Mouse (Mus musculus) CH12.LX (cell line): ENCODE data around the gene Grcc10. TPM values are rescaled to one million over a fixed set of nuclear protein-coding genes. Genes with fewer than 3 reads are reported as not detected.

ENCODE experiments used
- DNase-seq: peaks from one replicate; pipeline ENCODE4 v3.0.0-alpha.2; 2013; ENCODE audit errors: extremely low read depth
- H3K27ac ChIP-seq: 2 replicates; pipeline ENCODE4 v1.5.1; 2012; ENCODE audit warnings: low read depth, mild to moderate bottlenecking, control low read depth, moderate library complexity; ENCODE audit not compliant: insufficient read depth
- H3K27me3 ChIP-seq: replicated peaks from 2 replicates; pipeline ENCODE3; 2012; ENCODE audit warnings: inconsistent platforms
- H3K36me3 ChIP-seq, 2 experiments: replicated peaks in 1 of 2; 2 replicates each; pipeline versions ENCODE3 to v1.6.1; 2012; ENCODE audit warnings: inconsistent platforms in 1 of 2, low read length in 1 of 2, mild to moderate bottlenecking in 1 of 2, mixed read lengths in 1 of 2, moderate library complexity in 1 of 2; ENCODE audit not compliant: control insufficient read depth in 1 of 2, insufficient read depth in 1 of 2
- H3K4me1 ChIP-seq, 2 experiments: 2 replicates each; pipeline ENCODE4 v1.6.1; 2012; ENCODE audit warnings: inconsistent platforms in 1 of 2, moderate library complexity in 1 of 2; ENCODE audit not compliant: insufficient read depth in 2 of 2, control insufficient read depth in 1 of 2
- H3K4me2 ChIP-seq: 2 replicates; pipeline ENCODE4 v1.6.1; 2012; ENCODE audit warnings: low read depth, mild to moderate bottlenecking, control low read depth; ENCODE audit not compliant: poor library complexity, insufficient read depth, severe bottlenecking
- H3K4me3 ChIP-seq, 3 experiments: fragments of 150-350 bp in 1 of 3; sonication (generic) in 1 of 3; replicated peaks in 1 of 3; 2 replicates each; pipeline versions ENCODE3 to v1.5.1; 2011 to 2012; ENCODE audit warnings: low read depth in 2 of 3, low read length in 2 of 3, mild to moderate bottlenecking in 2 of 3, moderate library complexity in 2 of 3, control low read depth in 1 of 3, improper control_type of control experiment in 1 of 3, inconsistent platforms in 1 of 3, mixed read lengths in 1 of 3; ENCODE audit not compliant: poor library complexity in 1 of 3
- H3K79me2 ChIP-seq: replicated peaks from 2 replicates; pipeline ENCODE4 v1.6.1; 2012; ENCODE audit warnings: mild to moderate bottlenecking, moderate library complexity; ENCODE audit not compliant: control insufficient read depth, poor library complexity, insufficient read depth, severe bottlenecking; ENCODE audit errors: extremely low read depth
- H3K9ac ChIP-seq: 2 replicates; pipeline ENCODE4 v1.6.1; 2012; ENCODE audit warnings: low read depth, mild to moderate bottlenecking, control low read depth, moderate library complexity; ENCODE audit not compliant: insufficient read depth
- H3K9me3 ChIP-seq: replicated peaks from 2 replicates; pipeline ENCODE3; 2012; ENCODE audit warnings: low read length, inconsistent platforms, mixed read lengths
- BHLHE40 ChIP-seq: IDR thresholded peaks from 2 replicates; pipeline ENCODE4 v1.6.1; 2011; ENCODE audit warnings: mild to moderate bottlenecking, low read depth, low read length, improper control_type of control experiment
- CHD1 ChIP-seq: IDR thresholded peaks from 2 replicates; pipeline ENCODE4 v1.6.1; 2012; ENCODE audit warnings: low read depth, low read length, improper control_type of control experiment, inconsistent platforms
- CHD2 ChIP-seq: IDR thresholded peaks from 2 replicates; pipeline ENCODE4 v1.6.1; 2011; ENCODE audit warnings: low read length, improper control_type of control experiment
- CTCF ChIP-seq, 2 experiments: IDR thresholded peaks in 1 of 2; conservative IDR thresholded peaks in 1 of 2; 2 replicates each; pipeline ENCODE4 v1.5.1; 2011 to 2012; ENCODE audit warnings: low read depth in 2 of 2, low read length in 2 of 2, improper control_type of control experiment in 1 of 2, inconsistent platforms in 1 of 2, mild to moderate bottlenecking in 1 of 2, moderate library complexity in 1 of 2
- E2F4 ChIP-seq: IDR thresholded peaks from 2 replicates; pipeline ENCODE4 v1.6.1; 2011; ENCODE audit warnings: low read depth, low read length, improper control_type of control experiment; ENCODE audit not compliant: insufficient replicate concordance
- ELF1 ChIP-seq: IDR thresholded peaks from 2 replicates; pipeline ENCODE4 v1.6.1; 2014; ENCODE audit warnings: low read depth, mild to moderate bottlenecking, inconsistent platforms, low read length, improper control_type of control experiment
- EP300 ChIP-seq: IDR thresholded peaks from 2 replicates; pipeline ENCODE4 v1.6.1; 2011; ENCODE audit warnings: low read length, improper control_type of control experiment
- ETS1 ChIP-seq: conservative IDR thresholded peaks from 2 replicates; pipeline ENCODE4 v1.6.1; 2012; ENCODE audit warnings: low read depth, mild to moderate bottlenecking, inconsistent platforms, low read length, improper control_type of control experiment, moderate library complexity
- GABPA ChIP-seq: IDR thresholded peaks from 2 replicates; pipeline ENCODE4 v1.6.1; 2012; ENCODE audit warnings: low read depth, low read length, improper control_type of control experiment, inconsistent platforms; ENCODE audit not compliant: insufficient replicate concordance
- HCFC1 ChIP-seq: IDR thresholded peaks from 2 replicates; pipeline ENCODE4 v1.6.1; 2012; ENCODE audit warnings: low read depth, mild to moderate bottlenecking, inconsistent platforms, low read length, improper control_type of control experiment
- IRF4 ChIP-seq: IDR thresholded peaks from 2 replicates; pipeline ENCODE4 v1.6.1; 2014; ENCODE audit warnings: low read depth, mild to moderate bottlenecking, inconsistent platforms, low read length, improper control_type of control experiment
- JUND ChIP-seq: conservative IDR thresholded peaks from 2 replicates; pipeline ENCODE4 v1.6.1; 2011; ENCODE audit warnings: low read depth, low read length, improper control_type of control experiment
- KAT2A ChIP-seq: IDR thresholded peaks from 2 replicates; pipeline ENCODE4 v1.6.1; 2012; ENCODE audit warnings: low read length, improper control_type of control experiment, inconsistent platforms; ENCODE audit not compliant: insufficient replicate concordance
- MAFK ChIP-seq: IDR thresholded peaks from 2 replicates; pipeline ENCODE4 v1.6.1; 2011; ENCODE audit warnings: low read length, improper control_type of control experiment; ENCODE audit not compliant: insufficient replicate concordance
- MAX ChIP-seq: IDR thresholded peaks from 2 replicates; pipeline ENCODE4 v1.6.1; 2011; ENCODE audit warnings: low read length, improper control_type of control experiment
- MAZ ChIP-seq: IDR thresholded peaks from 2 replicates; pipeline ENCODE4 v1.6.1; 2012; ENCODE audit warnings: low read depth, mild to moderate bottlenecking, inconsistent platforms, low read length, improper control_type of control experiment, moderate library complexity
- MEF2A ChIP-seq: IDR thresholded peaks from 2 replicates; pipeline ENCODE4 v1.6.1; 2014; ENCODE audit warnings: low read depth, mild to moderate bottlenecking, inconsistent platforms, low read length, improper control_type of control experiment, borderline replicate concordance
- MYC ChIP-seq: IDR thresholded peaks from 2 replicates; pipeline ENCODE4 v1.6.1; 2011; ENCODE audit warnings: low read depth, mild to moderate bottlenecking, improper control_type of control experiment, low read length
- NELFE ChIP-seq: IDR thresholded peaks from 2 replicates; pipeline ENCODE4 v1.6.1; 2011; ENCODE audit warnings: low read depth, low read length, improper control_type of control experiment
- PAX5 ChIP-seq: IDR thresholded peaks from 2 replicates; pipeline ENCODE4 v1.6.1; 2012; ENCODE audit warnings: low read length, inconsistent platforms, mixed read lengths
- POLR2A ChIP-seq: IDR thresholded peaks from 2 replicates; pipeline ENCODE4 v1.6.1; 2011; ENCODE audit warnings: low read depth, mild to moderate bottlenecking, improper control_type of control experiment, low read length
- POLR2AphosphoS2 ChIP-seq: IDR thresholded peaks from 2 replicates; pipeline ENCODE4 v1.6.1; 2011; ENCODE audit warnings: low read depth, low read length, improper control_type of control experiment
- RAD21 ChIP-seq: IDR thresholded peaks from 2 replicates; pipeline ENCODE4 v1.6.1; 2011; ENCODE audit warnings: low read depth, mild to moderate bottlenecking, low read length, improper control_type of control experiment, moderate library complexity
- RCOR1 ChIP-seq: conservative IDR thresholded peaks from 2 replicates; pipeline ENCODE4 v1.6.1; 2012; ENCODE audit warnings: low read depth, mild to moderate bottlenecking, inconsistent platforms, low read length, improper control_type of control experiment
- SIN3A ChIP-seq: IDR thresholded peaks from 2 replicates; pipeline ENCODE4 v1.6.1; 2012; ENCODE audit warnings: low read length, improper control_type of control experiment, inconsistent platforms
- SMC3 ChIP-seq: IDR thresholded peaks from 2 replicates; pipeline ENCODE4 v1.6.1; 2011; ENCODE audit warnings: low read depth, low read length, improper control_type of control experiment
- UBTF ChIP-seq: IDR thresholded peaks from 2 replicates; pipeline ENCODE4 v1.6.1; 2012; ENCODE audit warnings: low read depth, mild to moderate bottlenecking, inconsistent platforms, low read length, improper control_type of control experiment, moderate library complexity
- USF1 ChIP-seq: IDR thresholded peaks from 2 replicates; pipeline ENCODE4 v1.6.1; 2014; ENCODE audit warnings: low read depth, mild to moderate bottlenecking, inconsistent platforms, low read length, improper control_type of control experiment
- USF2 ChIP-seq: conservative IDR thresholded peaks from 2 replicates; pipeline ENCODE4 v1.6.1; 2011; ENCODE audit warnings: low read depth, low read length, improper control_type of control experiment
- ZC3H11A ChIP-seq: IDR thresholded peaks from 2 replicates; pipeline ENCODE4 v1.6.1; 2012; ENCODE audit warnings: low read depth, mild to moderate bottlenecking, inconsistent platforms, low read length, improper control_type of control experiment
- ZKSCAN1 ChIP-seq: IDR thresholded peaks from 2 replicates; pipeline ENCODE4 v1.6.1; 2012; ENCODE audit warnings: low read depth, inconsistent platforms, low read length, improper control_type of control experiment, borderline replicate concordance
- ZNF384 ChIP-seq: IDR thresholded peaks from 2 replicates; pipeline ENCODE4 v1.6.1; 2012; ENCODE audit warnings: low read depth, low read length, improper control_type of control experiment, inconsistent platforms
- dilution Hi-C: fragments of 300-500 bp; cut with MboI; formaldehyde crosslinking; loops from 2 replicates; pipeline ENCODE4 v1.14.3; 2020; ENCODE audit warnings: low sequenced_read_pairs; ENCODE audit not compliant: extremely low pct_unique_long_range_greater_than_20kb, extremely low pct_ligation_motif_present
- in situ Hi-C: fragments of 300-500 bp; cut with MboI; formaldehyde crosslinking; loops from 3 replicates; pipeline ENCODE4 v1.14.3; 2019; ENCODE audit warnings: low sequenced_read_pairs, low pct_ligation_motif_present, low pct_unique_long_range_greater_than_20kb, mixed read lengths
- polyA plus RNA-seq: library from polyadenylated mRNA; unstranded; fragments of >175 nt; gene quantifications from 2 replicates; pipeline ENCODE4 v1.2.1, GENCODE M21; 2012; ENCODE audit warnings: low read depth; ENCODE audit not compliant: insufficient read length
- total RNA-seq, 2 experiments: library from RNA; depleted of rRNA; stranded (reverse); fragments of 300-350 nt in 1 of 2; fragments of >200 nt in 1 of 2; gene quantifications; 2 replicates each; pipeline ENCODE4 v1.2.3; 2012 to 2014

Grcc10 gene
- total and polyA plus RNA-seq, 3 experiments = 64.3 to 197 (median 88.4) TPM

- Histone ChIP-seq H3K36me3 (peaks cover 14 to 17% of the 10 kb centered on the region in 2 experiments), H3K79me2 (no peaks in the 10 kb centered on the region), H3K9me3 (no peaks in the 10 kb centered on the region), H3K27ac (peak overlapping the region; percentile 68), H3K4me2 (peak overlapping the region; percentile 68), H3K27me3 (no peaks in the 10 kb centered on the region), H3K4me3 (peak overlapping the region in 2 of 3 experiments; percentile 29 to 36), H3K4me1 (peaks cover 29 to 82% of the 10 kb centered on the region in 2 experiments), H3K9ac (peak overlapping the region; percentile 58)
- no peak for TF ChIP-seq SMC3
- TF ChIP-seq E2F4 = no peak
- no peak for TF ChIP-seq NELFE
- no peak for TF ChIP-seq JUND
- TF ChIP-seq EP300 = no peak
- no peak for TF ChIP-seq CTCF (conservative IDR thresholded peaks at IDR 0.05 in 1 of 2, IDR thresholded peaks at IDR 0.05 in 1 of 2; ENCODE audit: low read depth in 2 of 2, low read length in 2 of 2)
- TF ChIP-seq RCOR1 = no peak
- no peak for TF ChIP-seq ELF1
- TF ChIP-seq BHLHE40 = no peak
- TF ChIP-seq ZNF384 = no peak
- no peak for TF ChIP-seq ETS1
- TF ChIP-seq MYC = no peak
- no peak for TF ChIP-seq ZC3H11A
- TF ChIP-seq MEF2A = no peak
- no peak for TF ChIP-seq CHD1
- in situ Hi-C loops = no loop called here
- dilution Hi-C loops = no loop called here
- no peak for DNase-seq
Observed at GRCm38 (mm10) chr6:124739231-124739796, 1.9 kb downstream of the Grcc10 start.

- Histone ChIP-seq H3K4me2 (peak within 1 kb of the TSS; percentile 68), H3K4me3 (peak within 1 kb of the TSS; percentile 36 to 48 (median 39)), H3K9me3 (no peaks in the 10 kb centered on the region), H3K27ac (peak within 1 kb of the TSS; percentile 68), H3K9ac (peak within 1 kb of the TSS; percentile 58), H3K4me1 (peaks cover 33 to 83% of the 10 kb centered on the region in 2 experiments), H3K27me3 (no peaks in the 10 kb centered on the region), H3K36me3 (peaks cover 9 to 11% of the 10 kb centered on the region in 2 experiments), H3K79me2 (no peaks in the 10 kb centered on the region)
- in situ Hi-C loops (no loop called here), dilution Hi-C loops (no loop called here)
- peak; percentile 85 for DNase-seq
- TF ChIP-seq POLR2AphosphoS2 (no peak), POLR2A (peak; percentile 62; the same call in 1 of the 2 replicates), MAX (no peak), IRF4 (no peak), USF1 (no peak), MYC (no peak), MAFK (no peak), NELFE (no peak), RAD21 (no peak), HCFC1 (peak; percentile 54), CHD2 (peak; percentile 13; the same call in 1 of the 2 replicates), KAT2A (no peak), MAZ (no peak), PAX5 (no peak), UBTF (no peak), SIN3A (peak; percentile 28; the same call in 1 of the 2 replicates), CTCF (conservative IDR thresholded peaks at IDR 0.05 in 1 of 2, IDR thresholded peaks at IDR 0.05 in 1 of 2; ENCODE audit: low read depth in 2 of 2, low read length in 2 of 2) (no peak), ETS1 (no peak; the same call in 1 of the 2 replicates), ZKSCAN1 (no peak), GABPA (no peak), MEF2A (0 out of 2 replicates have a peak, but pooled peaks have one; percentile 24), USF2 (no peak)
Observed at GRCm38 (mm10) chr6:124738511-124739023, 2.6 kb downstream of the Grcc10 start, which contains the start of gene Ptpn6. Gene Ptpn6, minus strand, starts transcription at chr6:124738714.
